Mouse (Mus musculus) thymus, adult 2 months (tissue): ENCODE data around the gene Tubg2. TPM values are rescaled to one million over a fixed set of nuclear protein-coding genes. Genes with fewer than 3 reads are reported as not detected.
A peak's percentile ranks its signal among the peaks of the same experiment; 100 is the strongest.

ENCODE experiments used
- DNase-seq: peaks from one replicate; pipeline ENCODE4 v3.0.0; 2021
- H3K27ac ChIP-seq: fragments of 200-500 bp; 2 replicates; pipeline ENCODE4 v1.5.1; 2012; ENCODE audit warnings: low read length, control low read depth; ENCODE audit not compliant: control insufficient read depth, insufficient read depth
- H3K27me3 ChIP-seq: fragments of 200-500 bp; 2 replicates; pipeline ENCODE4 v1.6.1; 2012; ENCODE audit warnings: mild to moderate bottlenecking, low read length, moderate library complexity, mixed read lengths; ENCODE audit not compliant: control insufficient read depth, insufficient read depth
- H3K36me3 ChIP-seq: fragments of 200-500 bp; 2 replicates; pipeline ENCODE4 v1.6.1; 2012; ENCODE audit warnings: mild to moderate bottlenecking, low read length, moderate library complexity; ENCODE audit not compliant: control insufficient read depth, insufficient read depth
- H3K4me1 ChIP-seq: fragments of 200-500 bp; replicated peaks from 2 replicates; pipeline ENCODE4 v1.6.1; 2012; ENCODE audit warnings: low read length; ENCODE audit not compliant: control insufficient read depth, insufficient read depth
- H3K4me3 ChIP-seq: fragments of 200-500 bp; 2 replicates; pipeline ENCODE4 v1.5.1; 2012; ENCODE audit warnings: mild to moderate bottlenecking, low read length, control low read depth, moderate library complexity; ENCODE audit not compliant: control insufficient read depth, insufficient read depth
- CTCF ChIP-seq: fragments of 200-500 bp; IDR thresholded peaks from 2 replicates; pipeline ENCODE4 v1.5.1; 2012; ENCODE audit warnings: mild to moderate bottlenecking, control low read depth, low read length, moderate library complexity, borderline replicate concordance; ENCODE audit not compliant: control insufficient read depth, poor library complexity, insufficient read depth; ENCODE audit errors: extremely low read depth
- POLR2A ChIP-seq: fragments of 200-500 bp; IDR thresholded peaks from 2 replicates; pipeline ENCODE4 v1.6.1; 2012; ENCODE audit warnings: mild to moderate bottlenecking, low read length, control low read depth, moderate library complexity; ENCODE audit not compliant: control insufficient read depth, poor library complexity, insufficient read depth; ENCODE audit errors: extremely low read depth
- WGBS: fragments of 180-500 bp; shearing (Covaris S2); methylation state at CpG from one replicate; pipeline ENCODE4 v1.1.7; 2018; 5-methylcytosine and 5-hydroxymethylcytosine counted together
- polyA plus RNA-seq: library from polyadenylated mRNA; depleted of rRNA; stranded (reverse); fragments of >200 nt; gene quantifications from 2 replicates; pipeline ENCODE4 v1.2.3, GENCODE M21; 2012

The Tubg2 gene
- polyA plus RNA-seq, 1 experiment: 3.3 TPM

DNA sequence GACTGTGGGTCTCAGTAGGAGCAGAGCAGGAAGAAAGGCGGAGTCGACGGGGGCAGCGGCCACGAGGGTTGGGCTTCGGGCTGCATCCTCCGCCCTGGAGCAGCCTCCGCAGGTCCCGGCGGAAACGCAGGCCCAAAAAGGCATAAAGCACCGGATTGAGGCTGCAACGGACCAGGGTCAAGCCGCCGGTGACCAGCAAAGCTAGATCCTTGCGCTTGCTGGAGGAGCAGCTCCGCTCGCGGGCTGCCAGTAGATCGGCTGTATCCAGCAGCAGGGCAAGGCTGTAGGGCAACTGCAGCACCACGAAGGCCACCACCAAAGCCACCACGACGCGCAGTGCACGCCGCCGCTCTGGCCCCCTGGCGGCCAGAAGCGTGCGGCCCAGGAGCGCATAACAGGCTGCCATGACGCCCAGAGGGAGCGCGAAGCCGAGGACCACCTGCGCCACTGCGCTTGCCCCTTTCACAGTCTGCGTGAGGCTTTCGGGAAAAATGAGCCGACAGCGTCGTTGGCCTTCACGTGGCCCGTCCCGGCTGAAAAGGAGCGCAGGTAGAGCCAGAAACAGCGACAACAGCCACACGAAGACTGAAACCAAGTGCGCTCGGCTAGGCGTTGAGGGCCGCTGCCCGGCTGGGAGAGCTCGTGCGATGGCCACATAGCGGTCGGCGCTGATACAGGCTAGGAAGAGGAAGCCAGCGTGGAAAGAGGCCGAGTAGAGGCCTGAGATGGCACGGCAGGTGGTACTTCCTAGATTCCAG, 18.1 kb downstream of the Tubg2 start:
- DNase-seq: peak; percentile 78
- TF ChIP-seq CTCF (peak; percentile 99), POLR2A (no peak)
- H3K36me3 ChIP-seq: no peaks in the 10 kb centered on the region
- H3K4me3 ChIP-seq: peak overlapping the region; percentile 43
- 3% methylated on average over 61 of the region's 61 CpGs for WGBS
- peaks cover 28% of the 10 kb centered on the region for H3K4me1 ChIP-seq
- H3K27ac ChIP-seq: no peak overlapping the region
- peaks cover 28% of the 10 kb centered on the region for H3K27me3 ChIP-seq

DNA sequence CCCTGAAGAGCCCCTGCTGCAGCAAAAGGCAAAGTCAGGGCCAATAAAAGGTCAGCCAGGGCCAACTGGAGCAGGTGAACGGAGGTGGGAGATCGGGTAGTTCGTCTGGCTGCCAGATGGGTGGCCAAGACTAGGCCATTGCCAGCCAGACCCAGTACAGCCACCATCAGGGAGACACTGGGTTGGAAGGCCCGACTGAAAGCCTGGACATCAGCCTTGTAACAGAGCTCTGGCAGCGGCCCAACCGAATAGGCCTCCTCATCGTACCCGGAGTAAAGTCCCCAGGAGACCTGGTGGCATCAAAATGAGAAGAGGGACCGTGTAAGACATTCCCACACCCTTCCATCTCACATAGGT, 18.7 kb downstream of the Tubg2 start:
- Histone ChIP-seq H3K4me3 (no peak overlapping the region), H3K27ac (no peak overlapping the region), H3K27me3 (peaks cover 28% of the 10 kb centered on the region), H3K36me3 (no peaks in the 10 kb centered on the region), H3K4me1 (peaks cover 28% of the 10 kb centered on the region)
- no peak for TF ChIP-seq CTCF
- TF ChIP-seq POLR2A: no peak
- DNase-seq: no peak
- WGBS: 44% methylated on average over 9 of the region's 9 CpGs

DNA sequence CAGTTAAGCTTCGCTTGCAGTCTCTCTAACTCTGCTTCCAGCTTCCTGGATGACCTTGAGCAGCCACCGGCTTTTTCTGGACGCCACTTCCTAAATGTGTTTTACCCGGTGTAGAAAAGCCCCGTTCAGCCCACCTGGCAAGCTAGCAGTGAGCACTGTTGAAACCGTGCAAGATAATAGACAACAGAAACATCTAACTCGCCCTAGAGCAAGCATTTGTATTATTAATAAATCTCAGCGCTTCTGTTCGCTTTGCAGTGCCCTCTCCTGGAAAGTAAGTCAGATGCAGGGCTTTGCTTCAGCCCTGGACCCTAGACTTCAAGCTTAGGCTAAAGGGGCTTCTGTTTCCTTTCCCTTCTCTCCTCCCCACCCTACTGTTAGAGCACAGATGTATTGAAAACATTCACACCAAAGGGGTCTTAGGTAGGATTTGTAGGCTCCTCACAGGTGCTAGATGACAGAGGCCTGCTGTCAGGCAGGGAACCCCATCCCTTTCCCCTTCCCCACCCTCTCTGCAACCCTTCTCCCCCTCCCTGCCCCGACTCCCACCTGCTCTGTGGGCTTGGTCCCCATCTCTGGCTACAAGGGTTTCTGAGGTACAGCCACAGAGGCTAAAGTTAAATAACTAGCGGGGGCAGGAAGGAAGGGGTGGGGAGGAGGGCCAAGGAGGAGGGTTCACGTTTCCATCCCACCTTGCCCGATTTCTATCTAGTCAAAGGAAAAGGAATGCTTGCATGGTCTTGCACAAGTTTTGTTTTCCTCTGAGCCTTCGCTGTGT, 19.3 kb downstream of the Tubg2 start, which contains the start of gene Ccr10:
Gene Ccr10, minus strand, starts transcription at position 593 of the 778 bp plus-strand sequence.
- Histone ChIP-seq H3K36me3 (no peaks in the 10 kb centered on the region), H3K27me3 (peaks cover 28% of the 10 kb centered on the region), H3K27ac (no peak within 1 kb of the TSS), H3K4me3 (no peak within 1 kb of the TSS), H3K4me1 (peaks cover 28% of the 10 kb centered on the region)
- TF ChIP-seq POLR2A (no peak), CTCF (no peak)
- DNase-seq: no peak
- 15% methylated on average over 14 of the region's 14 CpGs for WGBS

DNA sequence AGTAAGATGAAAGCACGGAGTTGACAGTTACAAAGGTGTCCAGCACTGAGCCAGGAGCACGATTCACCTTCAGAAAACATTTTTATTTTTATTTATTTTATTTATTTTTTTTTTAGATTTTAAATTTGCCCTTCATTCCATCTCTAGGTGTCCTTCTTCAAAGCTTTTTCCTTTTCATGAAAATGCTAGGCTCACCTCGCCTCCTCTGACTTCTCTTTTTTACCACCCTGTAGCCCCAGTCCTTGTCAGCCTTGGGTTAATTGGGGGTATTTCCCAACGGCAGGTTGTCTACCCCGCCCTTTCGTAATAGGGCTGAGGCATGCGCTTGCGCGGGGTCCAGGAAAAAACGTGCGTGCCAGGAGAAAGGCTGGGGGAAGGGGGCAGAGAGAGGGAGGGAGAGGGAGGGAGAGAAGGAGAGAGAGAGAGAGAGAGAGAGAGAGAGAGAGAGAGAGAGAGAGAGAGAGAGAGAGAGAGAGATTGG, 20.0 kb downstream of the Tubg2 start:
- 4% methylated on average over 11 of the region's 11 CpGs for WGBS

DNA sequence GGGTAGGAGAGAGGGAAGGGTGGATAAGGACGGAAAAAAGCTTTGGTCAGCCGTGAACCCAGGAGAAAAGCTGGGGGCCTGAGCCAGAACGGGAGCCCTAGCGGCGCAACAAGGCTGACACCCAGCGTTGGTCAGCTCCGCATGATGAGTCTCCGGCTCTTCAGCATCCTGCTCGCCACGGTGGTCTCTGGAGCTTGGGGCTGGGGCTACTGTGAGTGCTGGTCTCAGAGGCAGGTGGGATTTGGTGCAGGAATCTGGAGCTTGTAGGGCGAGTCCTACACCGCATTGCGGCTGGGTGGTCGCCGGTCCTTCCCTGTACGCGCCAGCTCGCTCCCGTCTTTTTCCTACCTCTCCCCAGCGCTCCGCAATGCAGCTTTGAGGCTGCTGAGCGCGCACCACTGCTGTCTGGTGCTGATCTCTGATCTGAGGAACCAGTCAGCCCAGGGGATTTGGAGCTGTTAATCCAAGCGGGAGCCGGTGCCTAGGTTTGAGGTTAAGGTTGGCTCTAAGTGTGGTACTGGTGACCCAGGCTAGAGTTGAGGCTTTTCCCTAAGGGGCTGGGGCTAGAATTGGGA, 20.5 kb downstream of the Tubg2 start:
- TF ChIP-seq CTCF: no peak
- 7% methylated on average over 25 of the region's 25 CpGs for WGBS
- no peak for DNase-seq
- H3K36me3 ChIP-seq: no peaks in the 10 kb centered on the region
- H3K27ac ChIP-seq: no peak overlapping the region
- H3K27me3 ChIP-seq: peaks cover 20% of the 10 kb centered on the region; the same call in 1 of the 2 replicates
- H3K4me1 ChIP-seq: peaks cover 25% of the 10 kb centered on the region
- H3K4me3 ChIP-seq: no peak overlapping the region

More for the DNA sequence above, 20.0 kb downstream of the Tubg2 start:
- no peak overlapping the region for H3K27ac ChIP-seq
- no peak overlapping the region for H3K4me3 ChIP-seq
- H3K4me1 ChIP-seq: peaks cover 28% of the 10 kb centered on the region
- H3K36me3 ChIP-seq: no peaks in the 10 kb centered on the region
- no peak for TF ChIP-seq CTCF
- no peak for TF ChIP-seq POLR2A
- H3K27me3 ChIP-seq: peaks cover 22% of the 10 kb centered on the region
- no peak for DNase-seq
